Mouse (Mus musculus) stomach, embryonic 16.5 days (tissue): ENCODE data around the gene Casz1. TPM values are rescaled to one million over a fixed set of nuclear protein-coding genes. Genes with fewer than 3 reads are reported as not detected.
A peak's percentile ranks its signal among the peaks of the same experiment; 100 is the strongest.

Experiments
- ATAC-seq: fragments of 200-750 bp; cut with Nextera tagmentation; 2 replicates; pipeline ENCODE4 v1.8.0; 2017; ENCODE audit warnings: moderate number of reproducible peaks, moderate TSS enrichment; ENCODE audit not compliant: insufficient read depth, low FRiP score
- H3K27ac ChIP-seq: fragments of 300-500 bp; sonication (generic); 2 replicates; pipeline ENCODE4 v1.5.1; 2014; ENCODE audit warnings: low read length
- H3K27me3 ChIP-seq: fragments of 300-500 bp; sonication (generic); 2 replicates; pipeline ENCODE4 v1.6.1; 2014; ENCODE audit warnings: low read length, control low read depth, mixed read lengths; ENCODE audit not compliant: control insufficient read depth, insufficient read depth
- H3K36me3 ChIP-seq: fragments of 300-500 bp; sonication (generic); 2 replicates; pipeline ENCODE4 v1.6.1; 2014; ENCODE audit warnings: low read length; ENCODE audit not compliant: control insufficient read depth, insufficient read depth
- H3K4me1 ChIP-seq: fragments of 300-500 bp; sonication (generic); 2 replicates; pipeline ENCODE4 v1.6.1; 2014; ENCODE audit warnings: low read length, control low read depth, mixed read lengths; ENCODE audit not compliant: control insufficient read depth, insufficient read depth
- H3K4me2 ChIP-seq: fragments of 300-500 bp; sonication (generic); 2 replicates; pipeline ENCODE4 v1.6.1; 2014; ENCODE audit warnings: low read depth, low read length, mixed read lengths
- H3K4me3 ChIP-seq: fragments of 300-500 bp; sonication (generic); replicated peaks from 2 replicates; pipeline ENCODE4 v1.5.1; 2014; ENCODE audit warnings: mild to moderate bottlenecking, low read length
- H3K9ac ChIP-seq: fragments of 300-500 bp; sonication (generic); 2 replicates; pipeline ENCODE4 v1.6.1; 2014; ENCODE audit warnings: low read length
- H3K9me3 ChIP-seq: fragments of 300-500 bp; sonication (generic); replicated peaks from 2 replicates; pipeline ENCODE4 v1.6.1; 2016; ENCODE audit warnings: low read length, control low read depth; ENCODE audit not compliant: control insufficient read depth
- WGBS: fragments of 180-500 bp; shearing (Covaris S2); extraction: QIAGEN DNeasy Blood & Tissue Kit; methylation state at CpG from one replicate; pipeline ENCODE4 v1.1.7; 2014; 5-methylcytosine and 5-hydroxymethylcytosine counted together
- polyA plus RNA-seq: library from polyadenylated mRNA; unstranded; fragments of >200 nt; fragmentation: Nextera tagmentation; extraction: Ambion mirVana; gene quantifications from 2 replicates; pipeline ENCODE4 v1.2.1, GENCODE M21; 2015

Gene Casz1
- polyA plus RNA-seq, 1 experiment from 2014 or later = 9.9 TPM

DNA sequence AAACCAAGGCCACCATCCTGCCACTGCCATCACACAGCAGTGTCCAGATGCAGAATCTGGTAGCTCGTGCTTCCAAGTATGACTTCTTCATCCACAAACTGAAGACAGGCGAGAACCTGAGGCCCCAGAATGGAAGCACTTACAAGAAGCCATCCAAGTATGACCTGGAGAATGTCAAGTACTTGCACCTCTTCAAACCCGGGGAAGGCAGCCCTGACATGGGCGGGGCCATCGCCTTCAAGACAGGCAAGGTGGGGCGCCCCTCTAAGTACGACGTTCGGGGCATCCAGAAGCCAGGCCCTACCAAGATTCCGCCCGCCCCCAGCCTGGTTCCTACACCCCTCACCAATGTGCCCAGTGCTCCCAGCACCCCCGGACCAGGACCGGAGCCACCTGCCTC, 128.9 kb downstream of the Casz1 start:
- Histone ChIP-seq H3K4me2 (no peak overlapping the region), H3K36me3 (0 out of 2 replicates have a peak, but pooled peaks cover 5% of the 10 kb centered on the region), H3K9ac (no peak overlapping the region), H3K27ac (no peak overlapping the region), H3K9me3 (no peaks in the 10 kb centered on the region), H3K4me1 (peaks cover 21% of the 10 kb centered on the region), H3K27me3 (no peaks in the 10 kb centered on the region), H3K4me3 (no peak overlapping the region)
- no peak for ATAC-seq
- 88% methylated on average over 13 of the region's 13 CpGs for WGBS

DNA sequence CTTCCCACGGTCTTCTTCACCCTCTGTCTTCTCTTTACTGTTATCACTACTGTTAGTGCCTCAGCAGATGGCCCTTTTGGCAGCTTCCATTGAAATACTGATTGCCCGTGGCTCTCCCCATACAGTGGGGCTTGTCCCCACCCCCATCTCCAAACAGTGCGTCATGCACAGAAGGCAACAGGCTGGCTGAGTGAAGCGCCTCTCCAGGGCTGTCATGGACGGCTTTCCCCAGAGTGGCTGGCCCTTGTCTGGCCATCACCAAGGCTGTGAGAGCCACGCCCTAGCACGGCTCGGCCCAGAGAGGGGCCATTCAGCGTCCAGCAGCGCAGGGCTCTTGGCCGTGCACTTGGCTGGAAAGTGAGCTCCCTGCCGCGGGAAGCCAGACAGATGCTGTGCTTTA, 131.0 kb downstream of the Casz1 start:
- no peak overlapping the region for H3K4me3 ChIP-seq
- H3K4me1 ChIP-seq = peaks cover 27% of the 10 kb centered on the region
- H3K4me2 ChIP-seq = no peak overlapping the region
- H3K9me3 ChIP-seq = no peaks in the 10 kb centered on the region
- H3K27me3 ChIP-seq = no peaks in the 10 kb centered on the region
- peak overlapping the region; percentile 52 for H3K27ac ChIP-seq
- 0 out of 2 replicates have a peak, but pooled peaks cover 5% of the 10 kb centered on the region for H3K36me3 ChIP-seq
- ATAC-seq = peak; percentile 78
- 9% methylated on average over 13 of the region's 13 CpGs for WGBS
- peak overlapping the region; percentile 51 for H3K9ac ChIP-seq

DNA sequence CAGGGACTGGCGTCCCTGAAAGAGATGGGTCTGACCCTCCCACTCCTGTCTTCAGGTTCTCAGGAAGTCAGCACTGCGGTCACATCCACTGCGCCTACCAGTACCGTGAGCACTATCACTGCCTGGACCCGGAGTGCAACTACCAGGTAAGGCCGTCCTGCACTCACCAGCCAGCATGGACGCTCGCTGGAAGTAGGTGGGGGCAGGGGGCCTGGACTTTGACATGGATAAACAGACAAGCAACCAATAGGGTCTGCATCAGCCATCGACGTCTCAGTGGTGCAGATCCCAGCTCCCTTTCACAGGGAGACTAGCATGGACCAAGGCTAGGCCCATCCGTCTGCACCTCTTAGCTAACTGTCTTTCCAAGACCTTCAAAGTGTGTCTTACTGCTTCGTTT, 131.9 kb downstream of the Casz1 start:
- no peak overlapping the region for H3K9ac ChIP-seq
- no peak for ATAC-seq
- H3K27ac ChIP-seq = peak overlapping the region; percentile 52; the same call in 1 of the 2 replicates
- H3K4me1 ChIP-seq = peaks cover 35% of the 10 kb centered on the region
- H3K36me3 ChIP-seq = 0 out of 2 replicates have a peak, but pooled peaks cover 5% of the 10 kb centered on the region
- H3K4me3 ChIP-seq = no peak overlapping the region
- WGBS = 82% methylated on average over 12 of the region's 12 CpGs
- no peaks in the 10 kb centered on the region for H3K9me3 ChIP-seq
- H3K4me2 ChIP-seq = no peak overlapping the region
- no peaks in the 10 kb centered on the region for H3K27me3 ChIP-seq

DNA sequence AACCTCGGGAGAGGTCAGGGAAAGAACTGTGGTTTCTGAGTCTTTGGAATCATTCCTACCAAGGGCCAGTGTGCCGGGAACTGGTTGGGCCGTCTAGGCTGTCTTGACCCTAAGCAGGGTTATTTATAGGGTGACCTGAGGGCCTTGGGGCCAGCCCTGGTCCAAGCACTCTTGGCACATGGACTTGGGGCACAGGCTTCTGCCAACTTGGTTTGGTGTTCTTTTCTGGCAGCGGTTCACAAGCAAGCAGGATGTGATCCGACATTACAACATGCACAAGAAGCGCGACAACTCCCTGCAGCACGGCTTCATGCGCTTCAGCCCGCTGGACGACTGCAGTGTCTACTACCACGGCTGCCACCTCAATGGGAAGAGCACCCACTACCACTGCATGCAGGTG, 132.5 kb downstream of the Casz1 start:
- 87% methylated on average over 12 of the region's 12 CpGs for WGBS
- H3K4me1 ChIP-seq = peaks cover 39% of the 10 kb centered on the region
- H3K4me3 ChIP-seq = no peak overlapping the region
- H3K9me3 ChIP-seq = no peaks in the 10 kb centered on the region
- no peak overlapping the region for H3K9ac ChIP-seq
- H3K4me2 ChIP-seq = no peak overlapping the region
- H3K27ac ChIP-seq = peak overlapping the region; percentile 52; the same call in 1 of the 2 replicates
- no peak for ATAC-seq
- H3K36me3 ChIP-seq = 0 out of 2 replicates have a peak, but pooled peaks cover 5% of the 10 kb centered on the region
- H3K27me3 ChIP-seq = no peaks in the 10 kb centered on the region

DNA sequence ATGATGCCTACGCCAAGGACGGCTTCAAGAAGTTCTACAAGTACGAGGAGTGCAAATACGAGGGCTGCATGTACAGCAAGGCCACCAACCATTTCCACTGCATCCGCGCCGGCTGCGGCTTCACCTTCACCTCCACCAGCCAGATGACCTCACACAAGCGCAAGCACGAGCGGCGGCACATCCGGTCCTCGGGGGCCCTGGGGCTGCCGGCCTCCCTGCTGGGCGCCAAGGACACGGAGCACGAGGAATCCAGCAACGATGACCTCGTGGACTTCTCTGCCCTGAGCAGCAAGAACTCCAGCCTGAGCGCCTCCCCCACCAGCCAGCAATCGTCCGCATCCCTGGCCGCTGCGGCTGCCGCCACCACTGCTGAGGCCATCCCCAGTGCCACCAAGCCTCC, 134.3 kb downstream of the Casz1 start:
- WGBS = 88% methylated on average over 26 of the region's 26 CpGs
- Histone ChIP-seq H3K4me2 (no peak overlapping the region), H3K36me3 (0 out of 2 replicates have a peak, but pooled peaks cover 5% of the 10 kb centered on the region), H3K4me3 (no peak overlapping the region), H3K9me3 (no peaks in the 10 kb centered on the region), H3K27ac (no peak overlapping the region), H3K27me3 (no peaks in the 10 kb centered on the region), H3K9ac (no peak overlapping the region), H3K4me1 (peaks cover 39% of the 10 kb centered on the region)
- no peak for ATAC-seq

DNA sequence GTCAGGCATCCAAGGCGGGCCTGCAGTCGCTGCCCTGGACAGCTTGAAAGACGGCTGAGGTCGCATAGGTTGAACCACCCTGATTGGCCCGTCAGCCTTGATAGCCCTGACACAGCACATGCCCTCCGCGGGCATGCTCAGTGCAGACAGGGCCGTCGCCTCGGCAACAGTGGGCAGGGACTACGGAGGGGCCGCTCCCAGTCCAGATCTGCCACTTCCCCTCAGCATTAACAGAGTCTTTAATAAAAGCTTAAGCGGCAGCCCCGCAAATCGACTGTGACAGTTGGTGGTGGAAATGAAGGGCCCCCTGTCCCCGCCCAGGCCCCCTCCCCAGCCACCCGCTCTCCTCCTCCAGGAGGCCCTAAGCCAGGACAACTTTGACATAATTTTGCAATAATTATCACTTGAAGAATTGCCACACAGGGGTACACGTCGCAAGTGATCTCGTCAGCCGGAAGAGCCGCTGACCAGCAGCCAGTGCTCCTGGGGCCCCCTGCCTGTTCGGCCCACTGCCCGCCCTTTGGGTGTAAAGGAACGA, 136.5 kb downstream of the Casz1 start:
- H3K36me3 ChIP-seq = 0 out of 2 replicates have a peak, but pooled peaks cover 5% of the 10 kb centered on the region
- peak overlapping the region; percentile 38 for H3K4me2 ChIP-seq
- no peaks in the 10 kb centered on the region for H3K9me3 ChIP-seq
- H3K27ac ChIP-seq = peak overlapping the region; percentile 71
- H3K9ac ChIP-seq = peak overlapping the region; percentile 53
- peaks cover 31% of the 10 kb centered on the region for H3K4me1 ChIP-seq
- WGBS = 9% methylated on average over 25 of the region's 25 CpGs
- peak overlapping the region; percentile 13 for H3K4me3 ChIP-seq
- peak; percentile 90 for ATAC-seq
- no peaks in the 10 kb centered on the region for H3K27me3 ChIP-seq

DNA sequence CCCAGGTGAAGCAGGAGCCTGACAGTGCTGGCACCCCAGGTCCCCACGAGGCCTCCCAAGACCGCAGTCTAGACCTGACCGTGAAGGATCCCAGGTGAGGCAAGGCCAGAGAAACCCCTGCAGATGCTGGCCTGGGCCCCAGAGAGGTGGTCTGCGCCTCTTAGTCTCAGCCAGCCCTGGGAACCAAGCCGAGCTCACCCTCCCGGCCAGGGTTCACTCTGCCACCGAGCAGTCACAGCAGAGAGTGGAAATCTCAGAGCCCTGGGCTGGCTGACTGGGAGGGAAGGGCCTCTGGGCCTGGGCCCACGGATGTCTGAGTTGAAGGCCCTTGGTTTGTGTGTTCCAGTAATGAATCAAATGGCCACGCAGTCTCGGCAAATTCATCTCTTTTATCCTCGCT, 137.1 kb downstream of the Casz1 start:
- 0 out of 2 replicates have a peak, but pooled peaks cover 5% of the 10 kb centered on the region for H3K36me3 ChIP-seq
- peak overlapping the region; percentile 13 for H3K4me3 ChIP-seq
- WGBS = 44% methylated on average over 11 of the region's 11 CpGs
- H3K4me2 ChIP-seq = peak overlapping the region; percentile 38; the same call in 1 of the 2 replicates
- peaks cover 26% of the 10 kb centered on the region for H3K4me1 ChIP-seq
- H3K27ac ChIP-seq = peak overlapping the region; percentile 71
- H3K27me3 ChIP-seq = no peaks in the 10 kb centered on the region
- ATAC-seq = no peak
- peak overlapping the region; percentile 53 for H3K9ac ChIP-seq
- no peaks in the 10 kb centered on the region for H3K9me3 ChIP-seq

DNA sequence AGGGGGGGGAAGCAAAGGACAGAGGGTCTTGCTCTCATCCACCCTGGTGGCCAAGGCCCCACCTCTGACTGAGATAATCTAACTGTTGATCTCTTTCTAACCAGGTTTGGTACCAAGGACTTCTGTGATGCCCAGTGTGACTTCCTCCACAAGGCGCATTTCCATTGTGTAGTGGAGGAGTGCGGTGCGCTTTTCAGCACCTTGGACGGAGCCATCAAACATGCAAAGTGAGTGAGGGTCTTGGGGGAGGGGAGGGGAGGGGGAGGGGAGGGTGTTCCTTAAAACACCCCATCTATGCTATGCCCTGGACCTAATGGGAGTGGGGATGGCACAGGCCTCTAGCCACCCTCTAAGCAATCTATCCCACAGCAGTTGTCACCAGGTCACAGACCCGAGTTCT, 138.9 kb downstream of the Casz1 start:
- Histone ChIP-seq H3K9ac (no peak overlapping the region), H3K27me3 (no peaks in the 10 kb centered on the region), H3K27ac (no peak overlapping the region), H3K36me3 (0 out of 2 replicates have a peak, but pooled peaks cover 5% of the 10 kb centered on the region), H3K4me1 (peaks cover 38% of the 10 kb centered on the region), H3K4me3 (no peak overlapping the region), H3K4me2 (no peak overlapping the region), H3K9me3 (no peaks in the 10 kb centered on the region)
- no peak for ATAC-seq
- WGBS = 36% methylated on average over 5 of the region's 5 CpGs

DNA sequence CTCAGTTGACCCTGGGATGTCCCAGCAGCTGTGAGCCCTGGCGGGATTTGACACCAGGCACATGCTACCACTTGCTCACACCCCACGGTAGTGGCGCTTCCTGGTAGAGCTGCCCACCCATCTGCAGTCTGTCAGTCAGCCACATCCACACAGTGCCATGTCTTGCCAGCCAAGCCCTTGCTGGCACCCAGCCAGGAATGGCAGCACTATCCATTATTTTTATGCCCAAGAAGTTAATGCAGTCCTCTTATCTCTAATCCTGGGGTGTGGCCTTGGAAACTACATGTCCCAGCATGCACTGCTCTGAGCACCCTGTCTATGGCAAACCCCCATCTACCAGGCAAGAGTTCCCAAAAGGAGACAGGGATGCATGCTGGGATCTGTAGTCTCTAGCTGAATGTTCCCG, 141.2 kb downstream of the Casz1 start:
- 63% methylated on average over 4 of the region's 4 CpGs for WGBS
- peaks cover 41% of the 10 kb centered on the region for H3K4me1 ChIP-seq
- ATAC-seq = 0 out of 2 replicates have a peak, but pooled peaks have one; percentile 18
- no peak overlapping the region for H3K4me3 ChIP-seq
- no peak overlapping the region for H3K9ac ChIP-seq
- no peaks in the 10 kb centered on the region for H3K36me3 ChIP-seq
- H3K9me3 ChIP-seq = no peaks in the 10 kb centered on the region
- no peak overlapping the region for H3K4me2 ChIP-seq
- H3K27ac ChIP-seq = no peak overlapping the region; the same call in 1 of the 2 replicates
- no peaks in the 10 kb centered on the region for H3K27me3 ChIP-seq
